Mouse (Mus musculus): ENCODE measurements around the gene Vcl.

DNA sequence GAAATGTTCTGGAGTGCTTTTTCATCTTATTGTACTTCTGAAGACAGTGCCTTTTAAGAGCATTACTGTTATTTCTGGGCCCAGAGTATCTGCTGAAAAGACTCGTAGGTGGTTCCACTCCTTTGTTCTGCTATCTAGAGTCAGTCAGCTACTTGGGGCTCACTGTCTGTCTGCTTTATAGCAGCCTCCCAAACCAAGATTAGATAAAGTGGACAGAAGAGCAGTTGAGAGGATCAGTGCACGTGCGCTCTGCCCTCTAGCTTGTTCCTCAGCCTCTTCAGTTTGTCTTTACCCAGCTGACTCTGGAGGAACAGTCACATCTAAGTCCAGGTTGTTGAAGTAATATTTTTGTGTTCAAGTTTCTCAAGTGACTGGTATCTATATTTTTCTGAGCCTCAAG lies 144.8 kb downstream of the Vcl start:
- no peak for TF ChIP-seq EP300 (IDR thresholded peaks at IDR 0.05; ENCODE audit: insufficient read depth, low read depth, low read length)
- no peak for TF ChIP-seq CTCF (IDR thresholded peaks at IDR 0.05)

Data from heart, adult 2 months (tissue).